Mouse (Mus musculus): ENCODE data around the gene Dbndd2. TPM values are rescaled to one million over a fixed set of nuclear protein-coding genes. Genes with fewer than 3 reads are reported as not detected.

The Dbndd2 gene
- total RNA-seq, 4 experiments from 2014 or later, result 14.8 to 32.8 (median 22.6) TPM

GRCm38 (mm10) chr2:164500511-164500910, 14.6 kb downstream of the Dbndd2 start:
- DNase-seq (ENCODE audit: low spot score in 2 of 2), result no peak

- no peak for DNase-seq (ENCODE audit: low spot score in 2 of 2)
These were observed 19.0 kb downstream of the Dbndd2 start for GRCm38 (mm10) chr2:164504919-164505318.

- DNase-seq (ENCODE audit: low spot score in 2 of 2), result no peak
These were observed 19.9 kb downstream of the Dbndd2 start for GRCm38 (mm10) chr2:164505619-164506347.

GRCm38 (mm10) chr2:164507811-164508210, 21.9 kb downstream of the Dbndd2 start:
- no peak for DNase-seq (ENCODE audit: low spot score in 2 of 2)

GRCm38 (mm10) chr2:164510621-164511190, 24.8 kb downstream of the Dbndd2 start:
- DNase-seq (ENCODE audit: low spot score in 2 of 2), result no peak

- no peak for DNase-seq (ENCODE audit: low spot score in 2 of 2)
These were observed 26.4 kb downstream of the Dbndd2 start for GRCm38 (mm10) chr2:164512121-164512909.

GRCm38 (mm10) chr2:164513389-164513788, 27.5 kb downstream of the Dbndd2 start:
- no peak for DNase-seq (ENCODE audit: low spot score in 2 of 2)

- DNase-seq (ENCODE audit: low spot score in 2 of 2), result no peak
These were observed 29.0 kb downstream of the Dbndd2 start for GRCm38 (mm10) chr2:164514916-164515315.

GRCm38 (mm10) chr2:164515897-164516296, 30.0 kb downstream of the Dbndd2 start:
- DNase-seq (ENCODE audit: low spot score in 2 of 2), result no peak

- DNase-seq (ENCODE audit: low spot score in 2 of 2), result no peak
These were observed 30.7 kb downstream of the Dbndd2 start for GRCm38 (mm10) chr2:164516592-164516991.

- DNase-seq (ENCODE audit: low spot score in 2 of 2), result peak; percentile 27 to 35
These were observed 31.7 kb downstream of the Dbndd2 start for GRCm38 (mm10) chr2:164517485-164518221.

- no peak for DNase-seq (ENCODE audit: low spot score in 2 of 2)
These were observed 32.6 kb downstream of the Dbndd2 start for GRCm38 (mm10) chr2:164518266-164519170.

GRCm38 (mm10) chr2:164519171-164519526, 33.2 kb downstream of the Dbndd2 start:
- DNase-seq (ENCODE audit: low spot score in 2 of 2), result no peak

GRCm38 (mm10) chr2:164520782-164521181, 34.9 kb downstream of the Dbndd2 start:
- DNase-seq (ENCODE audit: low spot score in 2 of 2), result peak in 1 of 2 experiments; percentile 20

- DNase-seq (ENCODE audit: low spot score in 2 of 2), result no peak
These were observed 35.9 kb downstream of the Dbndd2 start for GRCm38 (mm10) chr2:164521841-164522240.

GRCm38 (mm10) chr2:164522280-164522679, 36.4 kb downstream of the Dbndd2 start:
- DNase-seq (ENCODE audit: low spot score in 2 of 2), result no peak

GRCm38 (mm10) chr2:164523301-164523773, 37.4 kb downstream of the Dbndd2 start:
- peak in 1 of 2 experiments; percentile 7 for DNase-seq (ENCODE audit: low spot score in 2 of 2)

GRCm38 (mm10) chr2:164528557-164528956, 42.7 kb downstream of the Dbndd2 start:
- no peak for DNase-seq (ENCODE audit: low spot score in 2 of 2)

- DNase-seq (ENCODE audit: low spot score in 2 of 2), result peak; percentile 26 to 33
These were observed 45.3 kb downstream of the Dbndd2 start for GRCm38 (mm10) chr2:164531169-164531568.

GRCm38 (mm10) chr2:164534315-164534714, 48.4 kb downstream of the Dbndd2 start:
- no peak for DNase-seq (ENCODE audit: low spot score in 2 of 2)

Data from gastrocnemius, adult 8-10 months (tissue).